Mouse (Mus musculus) naive thymus-derived CD4-positive, alpha-beta T cell, adult 2 months (primary cell): ENCODE measurements around the gene Endog.

ENCODE experiments used
- DNase-seq: peaks from one replicate; pipeline ENCODE4 v3.0.0-alpha.2; 2011; ENCODE audit warnings: low read depth

The Endog gene

GRCm38 (mm10) chr2:30211408-30212168 lies 40.3 kb downstream of the Endog start:
- no peak for DNase-seq

DNA sequence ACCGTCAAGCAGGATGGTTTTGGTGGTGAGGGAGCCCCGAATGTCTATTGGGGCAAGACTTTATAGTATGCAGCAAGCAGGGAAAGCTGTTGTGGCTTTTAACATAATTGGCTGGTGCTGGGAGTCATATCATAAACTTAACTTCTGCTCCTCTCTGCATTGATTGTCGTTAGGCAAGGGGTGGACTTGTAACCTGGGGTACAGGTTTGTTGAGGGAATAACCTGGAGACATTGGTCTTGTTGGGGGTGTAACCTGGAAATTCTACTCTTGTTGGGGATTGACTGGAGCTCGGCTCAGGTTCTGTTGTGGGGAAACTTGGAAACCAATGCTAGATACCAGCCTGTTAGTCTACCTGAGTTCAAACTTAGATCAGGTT lies 40.9 kb downstream of the Endog start:
- DNase-seq = no peak

DNA sequence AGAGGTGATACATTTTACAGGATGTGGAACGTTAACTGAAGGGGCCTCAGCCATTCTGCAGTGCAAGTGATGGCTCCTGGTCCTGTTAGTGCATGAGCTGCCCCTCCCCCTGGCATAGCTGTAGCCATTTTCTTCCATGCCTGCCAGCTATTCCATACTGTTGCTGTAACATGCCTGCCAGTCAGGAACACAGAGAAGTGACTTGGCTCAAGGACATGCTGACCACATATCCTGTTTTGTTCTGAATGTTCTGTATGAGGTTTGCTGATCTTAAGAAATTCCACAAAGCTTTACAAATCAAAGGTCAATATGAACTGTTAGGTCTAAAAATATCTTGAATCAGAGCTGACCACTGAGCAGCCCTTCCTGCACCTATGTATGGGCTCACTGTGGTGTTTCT lies 41.7 kb downstream of the Endog start:
- DNase-seq = no peak

DNA sequence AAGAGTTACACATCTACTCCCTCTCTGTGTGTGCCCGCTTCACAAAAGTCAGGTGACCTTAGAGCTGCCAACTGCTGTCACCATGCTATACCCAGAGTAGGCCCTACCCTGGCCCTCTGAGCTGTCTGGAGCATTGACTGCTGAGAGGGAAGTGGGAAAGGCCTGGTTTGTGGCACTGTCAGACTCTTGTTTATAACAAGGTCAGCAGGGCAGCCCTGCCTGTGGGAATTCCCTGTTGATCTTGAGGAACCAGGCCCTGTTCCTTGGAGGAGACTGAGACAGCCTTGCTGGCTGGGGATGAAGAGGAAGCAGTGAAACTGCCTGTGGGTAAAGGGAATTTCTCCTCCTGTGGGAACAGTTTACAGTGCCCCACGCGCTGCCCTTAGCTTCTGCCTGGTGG lies 43.5 kb downstream of the Endog start:
- DNase-seq = no peak

GRCm38 (mm10) chr2:30215493-30215892 lies 44.2 kb downstream of the Endog start:
- no peak for DNase-seq

GRCm38 (mm10) chr2:30216293-30216692 lies 45.0 kb downstream of the Endog start:
- DNase-seq = no peak
